Mouse (Mus musculus) lung, adult 2 months (tissue): ENCODE data around the gene Pax6.

Experiments used
- CTCF ChIP-seq: fragments of 200-500 bp; IDR thresholded peaks from 2 replicates; pipeline ENCODE4 v1.5.1; 2011; ENCODE audit warnings: mild to moderate bottlenecking, low read length, control low read depth; ENCODE audit not compliant: insufficient read depth
- POLR2A ChIP-seq: fragments of 200-500 bp; IDR thresholded peaks from 2 replicates; pipeline ENCODE4 v1.6.1; 2011; ENCODE audit warnings: low read depth, mild to moderate bottlenecking, control low read depth, low read length, borderline replicate concordance; ENCODE audit errors: extremely low read depth

DNA sequence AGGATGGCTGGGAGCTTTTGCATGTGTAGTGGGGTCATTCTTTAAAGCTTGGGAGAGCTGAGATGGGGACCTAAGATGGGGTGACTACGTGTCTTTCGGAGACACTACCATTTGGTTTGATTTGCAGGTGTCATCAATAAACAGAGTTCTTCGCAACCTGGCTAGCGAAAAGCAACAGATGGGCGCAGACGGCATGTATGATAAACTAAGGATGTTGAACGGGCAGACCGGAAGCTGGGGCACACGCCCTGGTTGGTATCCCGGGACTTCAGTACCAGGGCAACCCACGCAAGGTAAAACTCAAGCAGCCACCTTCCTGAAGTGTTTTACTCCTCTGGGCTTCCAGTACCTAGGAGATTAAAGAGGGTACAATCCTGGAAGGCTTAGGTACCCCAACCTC is 17.0 kb downstream of the Pax6 start:
- TF ChIP-seq CTCF (no peak), POLR2A (no peak)
